ENCODE assay signal across 8 mouse cellular contexts in the genomic region with DNA sequence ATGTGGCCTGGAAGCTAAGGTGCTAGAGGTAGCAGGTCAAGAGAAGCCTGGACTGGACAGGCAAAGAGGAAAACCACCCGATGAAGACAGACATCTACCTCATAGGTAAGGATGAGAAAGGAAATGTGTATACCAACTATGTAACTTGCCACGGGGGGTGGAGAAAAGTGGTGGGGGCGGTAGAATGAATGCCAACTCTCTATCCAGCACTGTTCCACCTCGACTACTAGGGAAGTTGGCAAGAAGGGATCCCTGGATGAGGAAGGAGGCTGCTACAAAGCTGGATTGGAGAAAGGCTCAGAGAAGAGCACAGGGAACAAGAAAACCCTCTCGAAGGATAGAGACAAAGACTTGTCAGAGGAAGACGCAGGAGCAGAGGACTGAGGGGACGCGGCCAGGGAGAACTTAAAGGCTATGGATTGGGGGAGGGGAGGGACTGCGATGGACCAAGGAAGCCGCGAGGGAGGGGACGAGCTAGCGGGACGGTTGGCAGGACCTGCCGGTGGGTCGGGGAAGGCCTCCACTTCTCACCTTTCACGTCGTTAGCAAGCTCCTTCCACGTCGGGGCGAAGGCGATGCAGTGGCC. TPM values are rescaled to one million over a fixed set of nuclear protein-coding genes. Genes with fewer than 3 reads are reported as not detected.
DNase-seq lines count a peak whose midpoint lies in the region; ATAC-seq and TF ChIP-seq lines count a peak whose summit lies in the region.

No protein-coding gene starts in this region.

- no peaks in the 10 kb centered on the region for H3K9me3 ChIP-seq in E14TG2a.4 (ENCODE audit: low read length)

- intact Hi-C loops in left cerebral cortex, postnatal 14 days (cut with DNase I), result no loop called here

- no peak for TF ChIP-seq CTCF in E14TG2a.4 (conservative IDR thresholded peaks at IDR 0.05; ENCODE audit: low read length)

- no peak overlapping the region for H3K27ac ChIP-seq in macrophage

- peaks cover 18% of the 10 kb centered on the region for H3K4me1 ChIP-seq in E14TG2a.4 (replicated peaks; ENCODE audit: low read depth, low read length)

- peaks cover 36% of the 10 kb centered on the region for H3K27me3 ChIP-seq in E14TG2a.4 (ENCODE audit: insufficient read depth, low read length)

- ATAC-seq in frontal cortex, adult (ENCODE audit: low TSS enrichment), result peak; percentile 25
- peak; percentile 0; the same call in 1 of the 2 replicates for ATAC-seq in granulocyte monocyte progenitor cell, adult 5-6 weeks (replicated peaks; ENCODE audit: poor library complexity, severe bottlenecking)

- DNase-seq in frontal cortex, postnatal 14 days (ENCODE audit: low spot score in 2 of 2), result no peak
- no peak for DNase-seq in frontal cortex, adult 2 months (ENCODE audit: extremely low spot score in 1 of 2, low spot score in 1 of 2)
- DNase-seq in left cerebral cortex, postnatal 14 days (ENCODE audit: low spot score in 2 of 2), result no peak
- no peak for DNase-seq in embryo, embryonic 9.5 days (ENCODE audit: extremely low spot score)

- H3K79me2 ChIP-seq in macrophage (ENCODE audit: inconsistent target), result no peaks in the 10 kb centered on the region

- 2% methylated on average over 22 of the region's 22 CpGs for WGBS in macrophage (ENCODE audit: missing documents)

- H3K36me3 ChIP-seq in E14TG2a.4 (ENCODE audit: insufficient read depth, low read length) (no peaks in the 10 kb centered on the region), macrophage (ENCODE audit: inconsistent target) (no peaks in the 10 kb centered on the region)

- H3K4me3 ChIP-seq in E14TG2a.4 (replicated peaks; ENCODE audit: low read length) (peak overlapping the region; percentile 90), macrophage (ENCODE audit: inconsistent target) (peak overlapping the region; percentile 62)

RNA-seq across cellular contexts. Expression of gene Qsox1, which starts 0.6 kb away (rescaled TPM):
- 15.0 and 20.9 TPM in 2 replicates for total RNA-seq in granulocyte monocyte progenitor cell, adult 5-6 weeks (2014; fragmentation: Nextera tagmentation)
- 22.4 and 23.3 TPM in 2 replicates for total RNA-seq in granulocyte monocyte progenitor cell, adult 5-6 weeks (2017)
- 10 to 100 TPM in 24 of 26 experiments, 1 to 10 TPM in 2; 7.2 to 33.5 (median 18.2) TPM for total RNA-seq in macrophage (2018; cell fraction: chromatin; rRNA removed)
- total RNA-seq in macrophage (2018; cell fraction: cytosol; rRNA removed), result 10 to 100 TPM in 18 of 26 experiments, 1 to 10 TPM in 8; 6.2 to 16.3 (median 10.8) TPM
- 10 to 100 TPM; 13.6 to 30.1 (median 19.6) TPM for total RNA-seq in macrophage (2018; cell fraction: nucleus; rRNA removed)
- polyA plus RNA-seq in macrophage (2018), result 7.9 to 13.0 TPM (median 10.6 TPM) in 3 replicates
- 27.5 and 29.6 TPM in 2 replicates for polyA plus RNA-seq in frontal cortex, adult 2 months (2012; rRNA removed)
- 10 to 100 TPM; 27.1 to 34.2 TPM for total RNA-seq in left cerebral cortex, postnatal 14 days (2021)
